Mouse (Mus musculus) ES-E14 (cell line): ENCODE data around the gene Bmf. TPM values are rescaled to one million over a fixed set of nuclear protein-coding genes. Genes with fewer than 3 reads are reported as not detected.
A peak's percentile ranks its signal among the peaks of the same experiment; 100 is the strongest.

Source experiments
- DNase-seq: peaks from one replicate; pipeline ENCODE4 v3.0.0-alpha.2; 2013; ENCODE audit warnings: low read depth, low spot score
- H3K27ac ChIP-seq: 2 replicates; pipeline ENCODE4 v1.5.1; 2012; ENCODE audit warnings: low read depth, mild to moderate bottlenecking, low read length, moderate library complexity, mixed read lengths; ENCODE audit not compliant: poor library complexity, insufficient read depth, severe bottlenecking
- H3K36me3 ChIP-seq: 2 replicates; pipeline ENCODE4 v1.6.1; 2012; ENCODE audit warnings: mild to moderate bottlenecking, low read length, moderate library complexity, mixed read lengths; ENCODE audit not compliant: control insufficient read depth, poor library complexity, insufficient read depth, severe bottlenecking
- H3K4me1 ChIP-seq, 2 experiments: fragments of 150-350 bp in 1 of 2; sonication (generic) in 1 of 2; 2 replicates each; pipeline ENCODE4 v1.6.1; 2012; ENCODE audit warnings: low read length in 2 of 2, mild to moderate bottlenecking in 1 of 2, mixed read lengths in 1 of 2; ENCODE audit not compliant: control insufficient read depth in 2 of 2, insufficient read depth in 2 of 2, poor library complexity in 1 of 2
- H3K4me3 ChIP-seq, 2 experiments: fragments of 150-350 bp in 1 of 2; sonication (generic) in 1 of 2; 2 replicates each; pipeline ENCODE4 v1.5.1; 2012; ENCODE audit warnings: low read length in 2 of 2, low read depth in 1 of 2, mild to moderate bottlenecking in 1 of 2, mixed read lengths in 1 of 2; ENCODE audit not compliant: insufficient read depth in 1 of 2, poor library complexity in 1 of 2, severe bottlenecking in 1 of 2
- H3K9ac ChIP-seq: 2 replicates; pipeline ENCODE4 v1.6.1; 2012; ENCODE audit warnings: low read depth, mild to moderate bottlenecking, low read length, mixed read lengths; ENCODE audit not compliant: poor library complexity, insufficient read depth, severe bottlenecking
- H3K9me3 ChIP-seq: fragments of 150-350 bp; sonication (generic); 2 replicates; pipeline ENCODE4 v1.6.1; 2012; ENCODE audit warnings: low read depth, mild to moderate bottlenecking, low read length; ENCODE audit not compliant: control insufficient read depth, insufficient read depth
- CHD2 ChIP-seq: IDR thresholded peaks from 2 replicates; pipeline ENCODE4 v1.6.1; 2014; ENCODE audit warnings: mild to moderate bottlenecking, low read depth, low read length, inconsistent platforms
- HCFC1 ChIP-seq: IDR thresholded peaks from 2 replicates; pipeline ENCODE4 v1.6.1; 2012; ENCODE audit warnings: low read length, inconsistent platforms, borderline replicate concordance; ENCODE audit not compliant: insufficient read depth
- MAFK ChIP-seq: IDR thresholded peaks from 2 replicates; pipeline ENCODE4 v1.6.1; 2014; ENCODE audit warnings: mild to moderate bottlenecking, low read depth, low read length, inconsistent platforms; ENCODE audit not compliant: insufficient read depth
- ZC3H11A ChIP-seq: IDR thresholded peaks from 2 replicates; pipeline ENCODE4 v1.6.1; 2012; ENCODE audit warnings: low read depth, mild to moderate bottlenecking, inconsistent platforms, low read length, borderline replicate concordance
- ZNF384 ChIP-seq: IDR thresholded peaks from 2 replicates; pipeline ENCODE4 v1.6.1; 2012; ENCODE audit warnings: low read depth, low read length, inconsistent platforms
- in situ Hi-C, 2 experiments: fragments of 600-800 bp; cut with MboI; formaldehyde crosslinking; loops; one replicate each; pipeline ENCODE4 v1.15.1; 2025; ENCODE audit warnings: low sequenced_read_pairs in 2 of 2, inconsistent platforms in 1 of 2; ENCODE audit not compliant: unreplicated experiment in 2 of 2
- total RNA-seq: library from RNA; depleted of rRNA; stranded (reverse); fragments of 300-350 nt; gene quantifications from 2 replicates; pipeline ENCODE4 v1.2.3, GENCODE M21; 2012

Gene Bmf
- total RNA-seq, 1 experiment, result 9.1 TPM

DNA sequence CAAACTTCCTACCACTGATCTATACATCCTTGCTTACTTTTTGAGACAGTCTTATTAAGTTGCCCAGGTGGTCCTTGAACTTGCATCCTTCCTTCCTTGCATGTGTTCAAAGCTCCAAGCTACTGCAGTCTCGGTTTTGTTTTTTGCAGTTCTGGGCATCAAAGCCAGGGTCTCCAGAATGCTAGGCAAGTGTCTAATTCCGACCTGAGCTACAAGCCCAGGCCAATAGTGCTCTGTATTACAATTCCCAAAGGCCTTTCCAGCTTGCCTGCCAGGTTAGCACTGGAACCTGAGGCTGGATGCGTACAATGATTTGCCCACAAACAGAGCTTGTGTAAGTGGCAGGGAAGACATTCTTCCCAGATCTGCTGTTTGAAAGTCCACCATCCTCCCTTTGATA lies 7.8 kb downstream of the Bmf start:
- H3K27ac ChIP-seq, result no peak overlapping the region

DNA sequence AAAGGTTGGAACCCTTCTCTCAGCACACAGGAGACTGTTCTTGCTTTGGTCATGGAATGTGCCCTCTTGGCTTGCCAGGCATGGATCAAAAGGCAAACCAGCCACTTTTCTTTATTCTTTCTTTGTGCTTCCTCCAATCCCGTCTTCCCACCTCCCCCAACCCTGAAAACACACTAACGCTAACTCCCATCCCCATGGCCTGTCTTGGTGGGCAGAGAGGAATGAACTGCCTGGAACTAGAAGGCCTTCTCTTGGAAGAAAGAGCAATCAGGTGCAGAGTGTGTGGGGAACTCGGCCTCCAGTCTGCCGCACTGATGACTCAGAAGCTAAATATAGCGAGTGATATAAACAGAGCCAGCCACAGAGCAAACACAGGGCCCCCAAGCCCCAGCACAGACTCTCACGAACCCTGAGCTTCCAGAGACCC lies 8.8 kb downstream of the Bmf start:
- in situ Hi-C loops, result no loop called here
- Histone ChIP-seq H3K36me3 (peaks cover 7% of the 10 kb centered on the region; the same call in 1 of the 2 replicates), H3K9me3 (no peaks in the 10 kb centered on the region), H3K27ac (no peak overlapping the region; the same call in 1 of the 2 replicates), H3K4me3 (no peak overlapping the region), H3K9ac (no peak overlapping the region), H3K4me1 (peaks cover 15 to 33% of the 10 kb centered on the region in 2 experiments)
- no peak for TF ChIP-seq MAFK
- TF ChIP-seq CHD2, result no peak
- TF ChIP-seq ZC3H11A, result no peak
- no peak for TF ChIP-seq ZNF384
- no peak for TF ChIP-seq HCFC1
- no peak for DNase-seq

More for the DNA sequence above, 7.8 kb downstream of the Bmf start:
- TF ChIP-seq ZNF384 (no peak), HCFC1 (no peak), CHD2 (no peak), ZC3H11A (no peak), MAFK (no peak)
- H3K9me3 ChIP-seq, result no peaks in the 10 kb centered on the region
- H3K36me3 ChIP-seq, result peaks cover 5% of the 10 kb centered on the region; the same call in 1 of the 2 replicates
- DNase-seq, result no peak
- peaks cover 17 to 39% of the 10 kb centered on the region in 2 experiments for H3K4me1 ChIP-seq
- H3K9ac ChIP-seq, result no peak overlapping the region
- H3K4me3 ChIP-seq, result no peak overlapping the region
- in situ Hi-C loops, result no loop called here

DNA sequence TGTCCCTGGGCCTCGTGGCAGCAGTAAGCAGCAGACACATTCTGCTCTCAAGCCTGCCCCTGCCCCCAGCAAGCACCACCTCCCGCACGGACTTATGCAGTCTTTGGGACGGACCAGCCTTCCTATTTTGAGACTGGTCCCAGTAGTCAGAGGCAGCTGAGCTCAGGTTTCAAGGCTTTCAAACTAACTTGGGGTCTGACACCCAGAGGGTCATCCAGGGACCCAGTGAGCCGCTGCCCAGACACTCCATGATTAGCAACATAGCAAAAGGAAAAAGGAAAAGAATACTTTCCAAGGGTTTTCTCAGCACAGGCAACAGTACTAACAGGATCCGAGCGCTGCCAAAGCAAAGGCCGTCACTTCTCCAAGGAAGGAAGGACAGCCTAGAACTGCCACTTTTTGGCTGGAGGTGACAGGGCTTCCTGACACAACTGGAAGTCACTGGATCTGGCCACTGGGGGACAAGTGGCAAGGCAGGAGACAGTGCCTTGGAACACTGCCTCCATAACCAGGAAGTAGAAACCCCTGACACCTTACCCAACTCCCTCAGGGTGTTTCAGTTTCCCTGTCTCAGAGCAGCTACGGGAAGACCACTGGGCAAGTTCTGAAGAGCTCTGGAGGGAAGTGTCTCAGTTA lies 9.5 kb downstream of the Bmf start:
- no peak overlapping the region for H3K9ac ChIP-seq
- TF ChIP-seq ZC3H11A, result no peak
- no peak for TF ChIP-seq CHD2
- no peak for TF ChIP-seq MAFK
- no peak for TF ChIP-seq ZNF384
- no peak for TF ChIP-seq HCFC1
- no peak for DNase-seq
- no peaks in the 10 kb centered on the region for H3K9me3 ChIP-seq
- H3K4me1 ChIP-seq, result peaks cover 12 to 27% of the 10 kb centered on the region in 2 experiments
- in situ Hi-C loops, result no loop called here
- no peak overlapping the region for H3K27ac ChIP-seq
- peaks cover 7% of the 10 kb centered on the region; the same call in 1 of the 2 replicates for H3K36me3 ChIP-seq
- H3K4me3 ChIP-seq, result no peak overlapping the region

DNA sequence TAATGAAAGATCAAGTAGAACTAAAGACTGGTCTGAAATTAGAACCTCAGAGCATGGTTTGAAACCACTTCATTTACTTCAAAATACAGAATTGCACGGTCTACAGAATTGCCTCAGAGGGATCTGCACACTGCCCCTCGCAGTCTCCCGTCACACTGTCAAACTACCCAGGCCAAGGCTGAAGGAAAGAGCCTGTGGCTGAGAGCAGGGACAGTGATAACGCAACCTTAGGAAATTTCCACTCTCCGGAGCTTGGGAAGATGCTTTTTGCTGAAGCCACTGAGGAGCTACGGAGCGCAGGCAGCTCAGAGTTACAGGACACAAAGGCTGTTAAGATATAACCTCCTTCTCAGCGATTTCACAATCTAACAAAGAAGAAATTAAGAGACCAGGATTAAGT lies 10.4 kb downstream of the Bmf start:
- peaks cover 12 to 28% of the 10 kb centered on the region in 2 experiments for H3K4me1 ChIP-seq
- TF ChIP-seq HCFC1 (no peak), MAFK (no peak), ZC3H11A (no peak), CHD2 (no peak), ZNF384 (no peak)
- in situ Hi-C loops, result no loop called here
- H3K27ac ChIP-seq, result no peak overlapping the region
- H3K36me3 ChIP-seq, result peaks cover 7% of the 10 kb centered on the region; the same call in 1 of the 2 replicates
- H3K9ac ChIP-seq, result no peak overlapping the region
- H3K4me3 ChIP-seq, result no peak overlapping the region
- no peak for DNase-seq
- H3K9me3 ChIP-seq, result no peaks in the 10 kb centered on the region

DNA sequence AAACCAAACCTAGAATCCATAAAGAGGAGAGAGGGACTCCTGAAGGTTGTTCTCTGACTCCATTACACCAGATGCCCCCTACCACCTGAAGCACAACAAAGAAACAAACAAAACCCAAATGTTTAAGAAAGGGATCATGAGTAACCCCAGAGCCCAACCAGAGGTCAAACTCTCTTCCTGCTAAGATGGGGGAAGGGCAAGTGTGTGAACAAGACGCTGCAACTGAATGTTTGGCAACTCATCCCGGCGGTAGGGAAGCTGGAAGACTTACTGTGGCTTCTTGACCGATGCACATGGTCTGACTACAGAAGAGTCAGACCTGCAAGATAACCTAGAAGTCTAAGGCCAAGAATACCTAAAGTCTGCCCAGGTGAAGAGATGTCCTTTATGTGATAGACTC lies 12.3 kb downstream of the Bmf start:
- DNase-seq, result no peak
- Histone ChIP-seq H3K4me1 (peaks cover 15 to 39% of the 10 kb centered on the region in 2 experiments; a peak in 3 of 4 replicates), H3K9ac (peak overlapping the region; percentile 11; the same call in 1 of the 2 replicates), H3K27ac (peak overlapping the region; percentile 51; the same call in 1 of the 2 replicates), H3K36me3 (peaks cover 2% of the 10 kb centered on the region; the same call in 1 of the 2 replicates), H3K4me3 (no peak overlapping the region), H3K9me3 (no peaks in the 10 kb centered on the region)
- no peak for TF ChIP-seq HCFC1
- in situ Hi-C loops, result no loop called here
